Mouse (Mus musculus): ENCODE results near the gene Ces2a.

- TF ChIP-seq GATA1 (IDR thresholded peaks at IDR 0.05; ENCODE audit: low read length) (no peak), TAL1 (IDR thresholded peaks at IDR 0.05; ENCODE audit: low read length) (no peak)
Observed at GRCm38 (mm10) chr8:104698556-104698955, 35.2 kb upstream of the Ces2a start.

All from erythroblast, embryonic 14.5 days (primary cell).